Mouse (Mus musculus): ENCODE measurements at regions not wholly inside any gene's neighbourhood (a gene's known extent, or its start where the extent isn't known, plus 50 kb on each side); places are given as distances from the start of the nearest gene placed in this dataset.

GRCm38 (mm10) chr15:31673038-31673437 lies 71.4 kb downstream of the Fam173b start:
- Histone ChIP-seq H3K4me1 (ENCODE audit: control insufficient read depth in 2 of 2, insufficient read depth in 2 of 2, low read length in 2 of 2) (no peaks in the 10 kb centered on the region; a peak in 1 of 4 replicates), H3K27me3 (ENCODE audit: control insufficient read depth, insufficient read depth, low read length) (no peaks in the 10 kb centered on the region), H3K27ac (replicated peaks in 1 of 2; ENCODE audit: control insufficient read depth in 1 of 2, insufficient read depth in 1 of 2, low read depth in 2 of 2, low read length in 2 of 2) (no peak overlapping the region), H3K4me3 (ENCODE audit: control insufficient read depth in 1 of 2, insufficient read depth in 1 of 2, low read depth in 1 of 2, low read length in 2 of 2) (no peak overlapping the region), H3K9me3 (ENCODE audit: control insufficient read depth, low read length) (no peaks in the 10 kb centered on the region), H3K36me3 (ENCODE audit: control insufficient read depth, insufficient read depth, low read length) (no peaks in the 10 kb centered on the region), H3K4me2 (ENCODE audit: low read length) (no peak overlapping the region), H3K9ac (ENCODE audit: low read length) (no peak overlapping the region)
- WGBS, result 42% methylated on average over 5 of the region's 5 CpGs
- no peak for ATAC-seq (ENCODE audit: insufficient number of reproducible peaks, insufficient read depth, low FRiP score, low read depth)

GRCm38 (mm10) chr15:31676771-31677191 lies 75.1 kb downstream of the Fam173b start:
- Histone ChIP-seq H3K9ac (ENCODE audit: low read length) (no peak overlapping the region), H3K4me1 (ENCODE audit: control insufficient read depth in 2 of 2, insufficient read depth in 2 of 2, low read length in 2 of 2) (no peaks in the 10 kb centered on the region; a peak in 1 of 4 replicates), H3K9me3 (ENCODE audit: control insufficient read depth, low read length) (no peaks in the 10 kb centered on the region), H3K4me3 (ENCODE audit: control insufficient read depth in 1 of 2, insufficient read depth in 1 of 2, low read depth in 1 of 2, low read length in 2 of 2) (no peak overlapping the region), H3K27me3 (ENCODE audit: control insufficient read depth, insufficient read depth, low read length) (no peaks in the 10 kb centered on the region), H3K4me2 (ENCODE audit: low read length) (no peak overlapping the region), H3K36me3 (ENCODE audit: control insufficient read depth, insufficient read depth, low read length) (no peaks in the 10 kb centered on the region), H3K27ac (replicated peaks in 1 of 2; ENCODE audit: control insufficient read depth in 1 of 2, insufficient read depth in 1 of 2, low read depth in 2 of 2, low read length in 2 of 2) (no peak overlapping the region)
- no peak for ATAC-seq (ENCODE audit: insufficient number of reproducible peaks, insufficient read depth, low FRiP score, low read depth)
- WGBS, result 41% methylated on average over 7 of the region's 7 CpGs

GRCm38 (mm10) chr15:31693109-31693508 lies 91.5 kb downstream of the Fam173b start:
- H3K27ac ChIP-seq (replicated peaks in 1 of 2; ENCODE audit: control insufficient read depth in 1 of 2, insufficient read depth in 1 of 2, low read depth in 2 of 2, low read length in 2 of 2), result no peak overlapping the region
- H3K4me3 ChIP-seq (ENCODE audit: control insufficient read depth in 1 of 2, insufficient read depth in 1 of 2, low read depth in 1 of 2, low read length in 2 of 2), result no peak overlapping the region
- WGBS, result 56% methylated on average over 3 of the region's 3 CpGs
- no peaks in the 10 kb centered on the region for H3K4me1 ChIP-seq (ENCODE audit: control insufficient read depth in 2 of 2, insufficient read depth in 2 of 2, low read length in 2 of 2)
- H3K9me3 ChIP-seq (ENCODE audit: control insufficient read depth, low read length), result no peaks in the 10 kb centered on the region
- no peak overlapping the region for H3K4me2 ChIP-seq (ENCODE audit: low read length)
- no peaks in the 10 kb centered on the region for H3K36me3 ChIP-seq (ENCODE audit: control insufficient read depth, insufficient read depth, low read length)
- no peak overlapping the region for H3K9ac ChIP-seq (ENCODE audit: low read length)
- no peak for ATAC-seq (ENCODE audit: insufficient number of reproducible peaks, insufficient read depth, low FRiP score, low read depth)
- no peaks in the 10 kb centered on the region for H3K27me3 ChIP-seq (ENCODE audit: control insufficient read depth, insufficient read depth, low read length)

GRCm38 (mm10) chr15:31694877-31695671 lies 93.4 kb downstream of the Fam173b start:
- Histone ChIP-seq H3K27ac (replicated peaks in 1 of 2; ENCODE audit: control insufficient read depth in 1 of 2, insufficient read depth in 1 of 2, low read depth in 2 of 2, low read length in 2 of 2) (no peak overlapping the region), H3K27me3 (ENCODE audit: control insufficient read depth, insufficient read depth, low read length) (no peaks in the 10 kb centered on the region), H3K9me3 (ENCODE audit: control insufficient read depth, low read length) (no peaks in the 10 kb centered on the region), H3K36me3 (ENCODE audit: control insufficient read depth, insufficient read depth, low read length) (no peaks in the 10 kb centered on the region), H3K4me3 (ENCODE audit: control insufficient read depth in 1 of 2, insufficient read depth in 1 of 2, low read depth in 1 of 2, low read length in 2 of 2) (no peak overlapping the region), H3K4me1 (ENCODE audit: control insufficient read depth in 2 of 2, insufficient read depth in 2 of 2, low read length in 2 of 2) (no peaks in the 10 kb centered on the region), H3K4me2 (ENCODE audit: low read length) (no peak overlapping the region), H3K9ac (ENCODE audit: low read length) (no peak overlapping the region)
- 69% methylated on average over 8 of the region's 8 CpGs for WGBS
- ATAC-seq (ENCODE audit: insufficient number of reproducible peaks, insufficient read depth, low FRiP score, low read depth), result 0 out of 2 replicates have a peak, but pooled peaks have one; percentile 21

- Histone ChIP-seq H3K9me3 (ENCODE audit: control insufficient read depth, low read length) (no peaks in the 10 kb centered on the region), H3K27me3 (ENCODE audit: control insufficient read depth, insufficient read depth, low read length) (no peaks in the 10 kb centered on the region), H3K27ac (replicated peaks in 1 of 2; ENCODE audit: control insufficient read depth in 1 of 2, insufficient read depth in 1 of 2, low read depth in 2 of 2, low read length in 2 of 2) (no peak overlapping the region), H3K36me3 (ENCODE audit: control insufficient read depth, insufficient read depth, low read length) (no peaks in the 10 kb centered on the region), H3K4me3 (ENCODE audit: control insufficient read depth in 1 of 2, insufficient read depth in 1 of 2, low read depth in 1 of 2, low read length in 2 of 2) (no peak overlapping the region), H3K4me2 (ENCODE audit: low read length) (no peak overlapping the region), H3K4me1 (ENCODE audit: control insufficient read depth in 2 of 2, insufficient read depth in 2 of 2, low read length in 2 of 2) (no peaks in the 10 kb centered on the region), H3K9ac (ENCODE audit: low read length) (no peak overlapping the region)
- WGBS, result 76% methylated on average over 2 of the region's 2 CpGs
- no peak for ATAC-seq (ENCODE audit: insufficient number of reproducible peaks, insufficient read depth, low FRiP score, low read depth)
Observed at GRCm38 (mm10) chr15:31703400-31703799, 101.7 kb downstream of the Fam173b start.

GRCm38 (mm10) chr15:31707416-31707815 lies 105.8 kb downstream of the Fam173b start:
- Histone ChIP-seq H3K9me3 (ENCODE audit: control insufficient read depth, low read length) (no peaks in the 10 kb centered on the region), H3K4me1 (ENCODE audit: control insufficient read depth in 2 of 2, insufficient read depth in 2 of 2, low read length in 2 of 2) (no peaks in the 10 kb centered on the region), H3K27ac (replicated peaks in 1 of 2; ENCODE audit: control insufficient read depth in 1 of 2, insufficient read depth in 1 of 2, low read depth in 2 of 2, low read length in 2 of 2) (no peak overlapping the region), H3K36me3 (ENCODE audit: control insufficient read depth, insufficient read depth, low read length) (no peaks in the 10 kb centered on the region), H3K27me3 (ENCODE audit: control insufficient read depth, insufficient read depth, low read length) (no peaks in the 10 kb centered on the region), H3K4me2 (ENCODE audit: low read length) (no peak overlapping the region), H3K4me3 (ENCODE audit: control insufficient read depth in 1 of 2, insufficient read depth in 1 of 2, low read depth in 1 of 2, low read length in 2 of 2) (no peak overlapping the region), H3K9ac (ENCODE audit: low read length) (no peak overlapping the region)
- 100% methylated on average over 1 of the region's 1 CpGs for WGBS
- no peak for ATAC-seq (ENCODE audit: insufficient number of reproducible peaks, insufficient read depth, low FRiP score, low read depth)

GRCm38 (mm10) chr15:31721019-31721418 lies 119.4 kb downstream of the Fam173b start:
- no peak overlapping the region for H3K9ac ChIP-seq (ENCODE audit: low read length)
- no peak overlapping the region for H3K27ac ChIP-seq (replicated peaks in 1 of 2; ENCODE audit: control insufficient read depth in 1 of 2, insufficient read depth in 1 of 2, low read depth in 2 of 2, low read length in 2 of 2)
- no peaks in the 10 kb centered on the region for H3K4me1 ChIP-seq (ENCODE audit: control insufficient read depth in 2 of 2, insufficient read depth in 2 of 2, low read length in 2 of 2)
- WGBS, result 50% methylated on average over 1 of the region's 1 CpGs
- no peaks in the 10 kb centered on the region for H3K9me3 ChIP-seq (ENCODE audit: control insufficient read depth, low read length)
- no peak overlapping the region for H3K4me3 ChIP-seq (ENCODE audit: control insufficient read depth in 1 of 2, insufficient read depth in 1 of 2, low read depth in 1 of 2, low read length in 2 of 2)
- no peak overlapping the region for H3K4me2 ChIP-seq (ENCODE audit: low read length)
- H3K27me3 ChIP-seq (ENCODE audit: control insufficient read depth, insufficient read depth, low read length), result no peaks in the 10 kb centered on the region
- H3K36me3 ChIP-seq (ENCODE audit: control insufficient read depth, insufficient read depth, low read length), result no peaks in the 10 kb centered on the region
- no peak for ATAC-seq (ENCODE audit: insufficient number of reproducible peaks, insufficient read depth, low FRiP score, low read depth)

- WGBS, result 72% methylated on average over 5 of the region's 5 CpGs
- H3K27ac ChIP-seq (replicated peaks in 1 of 2; ENCODE audit: control insufficient read depth in 1 of 2, insufficient read depth in 1 of 2, low read depth in 2 of 2, low read length in 2 of 2), result no peak overlapping the region
- ATAC-seq (ENCODE audit: insufficient number of reproducible peaks, insufficient read depth, low FRiP score, low read depth), result no peak
Observed at GRCm38 (mm10) chr15:31722429-31722828, 120.8 kb downstream of the Fam173b start.

More at GRCm38 (mm10) chr15:31722429-31722828, 120.8 kb downstream of the Fam173b start:
- Histone ChIP-seq H3K4me3 (ENCODE audit: control insufficient read depth in 1 of 2, insufficient read depth in 1 of 2, low read depth in 1 of 2, low read length in 2 of 2) (no peak overlapping the region), H3K27me3 (ENCODE audit: control insufficient read depth, insufficient read depth, low read length) (no peaks in the 10 kb centered on the region), H3K9ac (ENCODE audit: low read length) (no peak overlapping the region), H3K36me3 (ENCODE audit: control insufficient read depth, insufficient read depth, low read length) (no peaks in the 10 kb centered on the region), H3K4me2 (ENCODE audit: low read length) (no peak overlapping the region), H3K9me3 (ENCODE audit: control insufficient read depth, low read length) (no peaks in the 10 kb centered on the region), H3K4me1 (ENCODE audit: control insufficient read depth in 2 of 2, insufficient read depth in 2 of 2, low read length in 2 of 2) (no peaks in the 10 kb centered on the region)

Measured in heart, embryonic 14.5 days (tissue).